Mouse (Mus musculus) lung, embryonic 15.5 days (tissue): ENCODE results near the gene Zfp276. TPM values are rescaled to one million over a fixed set of nuclear protein-coding genes. Genes with fewer than 3 reads are reported as not detected.
"Not testable (repeated sequence)": the region's sequence is repeated elsewhere in the genome, so short reads cannot be mapped to it uniquely, and the experiment has no call there.

Source experiments
- ATAC-seq: fragments of 200-750 bp; cut with Nextera tagmentation; 2 replicates; pipeline ENCODE4 v1.8.0; 2017; ENCODE audit warnings: moderate number of reproducible peaks, borderline replicate concordance; ENCODE audit not compliant: low FRiP score, low TSS enrichment; ENCODE audit errors: extremely low read depth
- H3K27ac ChIP-seq: fragments of 300-500 bp; sonication (generic); 2 replicates; pipeline ENCODE4 v1.5.1; 2015; ENCODE audit warnings: moderate library complexity, mild to moderate bottlenecking, inconsistent platforms
- H3K27me3 ChIP-seq: fragments of 300-500 bp; sonication (generic); 2 replicates; pipeline ENCODE4 v1.6.1; 2015; ENCODE audit warnings: inconsistent platforms
- H3K36me3 ChIP-seq: fragments of 300-500 bp; sonication (generic); 2 replicates; pipeline ENCODE4 v1.6.1; 2015; ENCODE audit warnings: inconsistent platforms
- H3K4me1 ChIP-seq: fragments of 300-500 bp; sonication (generic); 2 replicates; pipeline ENCODE4 v1.6.1; 2015; ENCODE audit warnings: inconsistent platforms
- H3K4me2 ChIP-seq: fragments of 300-500 bp; sonication (generic); 2 replicates; pipeline ENCODE4 v1.6.1; 2015; ENCODE audit warnings: inconsistent platforms, mild to moderate bottlenecking, moderate library complexity
- H3K4me3 ChIP-seq: fragments of 300-500 bp; sonication (generic); 2 replicates; pipeline ENCODE4 v1.5.1; 2015; ENCODE audit warnings: mild to moderate bottlenecking, inconsistent platforms
- H3K9ac ChIP-seq: fragments of 300-500 bp; sonication (generic); 2 replicates; pipeline ENCODE4 v1.6.1; 2015; ENCODE audit warnings: inconsistent platforms
- H3K9me3 ChIP-seq: fragments of 300-500 bp; sonication (generic); 2 replicates; pipeline ENCODE4 v1.6.1; 2016; ENCODE audit warnings: inconsistent platforms
- WGBS: fragments of 180-500 bp; shearing (Covaris S2); methylation state at CpG from one replicate; pipeline ENCODE4 v1.1.7; 2015; 5-methylcytosine and 5-hydroxymethylcytosine counted together
- polyA plus RNA-seq: library from polyadenylated mRNA; unstranded; fragments of >200 nt; fragmentation: Nextera tagmentation; extraction: Ambion mirVana; gene quantifications from 2 replicates; pipeline ENCODE4 v1.2.1, GENCODE M21; 2015

Gene Zfp276
- polyA plus RNA-seq = 19.4 and 21.6 TPM in 2 replicates

GRCm38 (mm10) chr8:123254099-123254885 is at the start of gene Zfp276, which contains the start of gene Vps9d1:
TSS of gene Zfp276 (plus strand) at chr8:123254195.
TSS of gene Vps9d1 (minus strand) at chr8:123254348.
- peak within 1 kb of the TSS; percentile 97 for H3K9ac ChIP-seq
- no peaks in the 10 kb centered on the region for H3K9me3 ChIP-seq
- peak within 1 kb of the TSS; percentile 90 for H3K4me3 ChIP-seq
- peaks cover 51% of the 10 kb centered on the region for H3K36me3 ChIP-seq
- peak within 1 kb of the TSS; percentile 69 for H3K27ac ChIP-seq
- peaks cover 20% of the 10 kb centered on the region for H3K4me1 ChIP-seq
- H3K4me2 ChIP-seq = peak within 1 kb of the TSS; percentile 92
- WGBS = under 1% methylated on average over 91 of the region's 99 CpGs
- no peaks in the 10 kb centered on the region for H3K27me3 ChIP-seq
- ATAC-seq = peak; percentile 96

- peak overlapping the region; percentile 89 for H3K4me2 ChIP-seq
- H3K36me3 ChIP-seq = peaks cover 29% of the 10 kb centered on the region
- H3K4me3 ChIP-seq = peak overlapping the region; percentile 99
- H3K4me1 ChIP-seq = peaks cover 17% of the 10 kb centered on the region
- no peak overlapping the region for H3K27ac ChIP-seq
- no peaks in the 10 kb centered on the region for H3K9me3 ChIP-seq
- WGBS = 36% methylated on average over 10 of the region's 10 CpGs
- H3K9ac ChIP-seq = peak overlapping the region; percentile 98
- no peak for ATAC-seq
- no peaks in the 10 kb centered on the region for H3K27me3 ChIP-seq
Observed at GRCm38 (mm10) chr8:123211876-123212275, 42.1 kb upstream of the Zfp276 start.

- H3K4me2 ChIP-seq = peak within 1 kb of the TSS; percentile 89
- H3K27me3 ChIP-seq = no peaks in the 10 kb centered on the region
- peak within 1 kb of the TSS; percentile 99 for H3K4me3 ChIP-seq
- WGBS = under 1% methylated on average over 76 of the region's 76 CpGs
- peaks cover 17% of the 10 kb centered on the region for H3K4me1 ChIP-seq
- no peaks in the 10 kb centered on the region for H3K9me3 ChIP-seq
- peak; percentile 92 for ATAC-seq
- peak within 1 kb of the TSS; percentile 29 for H3K27ac ChIP-seq
- H3K36me3 ChIP-seq = peaks cover 22% of the 10 kb centered on the region
- H3K9ac ChIP-seq = peak within 1 kb of the TSS; percentile 98
Observed at GRCm38 (mm10) chr8:123212321-123213117, 41.5 kb upstream of the Zfp276 start, which contains the start of the genes Chmp1a and Spata33. TSS of gene Chmp1a (minus strand) at chr8:123212763. TSS of gene Spata33 (plus strand) at chr8:123212832.

GRCm38 (mm10) chr8:123213118-123213772 is 40.8 kb upstream of the Zfp276 start:
- H3K27ac ChIP-seq = peak overlapping the region; percentile 29
- WGBS = 11% methylated on average over 22 of the region's 22 CpGs
- peak; percentile 19; the same call in 1 of the 2 replicates for ATAC-seq

GRCm38 (mm10) chr8:123215430-123215829 is 38.6 kb upstream of the Zfp276 start:
- H3K9ac ChIP-seq = no peak overlapping the region
- ATAC-seq = no peak
- no peaks in the 10 kb centered on the region for H3K27me3 ChIP-seq
- no peak overlapping the region for H3K4me2 ChIP-seq
- peaks cover 17% of the 10 kb centered on the region for H3K4me1 ChIP-seq
- no peak overlapping the region for H3K27ac ChIP-seq
- H3K36me3 ChIP-seq = 0 out of 2 replicates have a peak, but pooled peaks cover under 1% of the 10 kb centered on the region
- WGBS = 68% methylated on average over 3 of the region's 3 CpGs
- no peaks in the 10 kb centered on the region for H3K9me3 ChIP-seq
- no peak overlapping the region for H3K4me3 ChIP-seq

More at GRCm38 (mm10) chr8:123213118-123213772, 40.8 kb upstream of the Zfp276 start:
- no peaks in the 10 kb centered on the region for H3K9me3 ChIP-seq
- H3K27me3 ChIP-seq = no peaks in the 10 kb centered on the region
- H3K4me3 ChIP-seq = peak overlapping the region; percentile 99
- peak overlapping the region; percentile 46 for H3K9ac ChIP-seq
- peaks cover 15% of the 10 kb centered on the region; the same call in 1 of the 2 replicates for H3K36me3 ChIP-seq
- peaks cover 17% of the 10 kb centered on the region for H3K4me1 ChIP-seq
- peak overlapping the region; percentile 89 for H3K4me2 ChIP-seq

- 66% methylated on average over 1 of the region's 1 CpGs for WGBS
- no peak for ATAC-seq
Observed at GRCm38 (mm10) chr8:123220917-123221316, 33.1 kb upstream of the Zfp276 start.

GRCm38 (mm10) chr8:123224278-123225266 is 29.4 kb upstream of the Zfp276 start, which contains the start of gene Cdk10:
TSS of gene Cdk10 (plus strand) at chr8:123224842.
- peaks cover 12% of the 10 kb centered on the region; the same call in 1 of the 2 replicates for H3K36me3 ChIP-seq
- peak within 1 kb of the TSS; percentile 62 for H3K4me3 ChIP-seq
- H3K27me3 ChIP-seq = no peaks in the 10 kb centered on the region
- ATAC-seq = peak; percentile 88; the same call in 1 of the 2 replicates
- H3K9ac ChIP-seq = peak within 1 kb of the TSS; percentile 70
- H3K4me2 ChIP-seq = peak within 1 kb of the TSS; percentile 89
- peaks cover 13% of the 10 kb centered on the region for H3K4me1 ChIP-seq
- no peaks in the 10 kb centered on the region for H3K9me3 ChIP-seq
- WGBS = 2% methylated on average over 59 of the region's 59 CpGs
- peak within 1 kb of the TSS; percentile 85 for H3K27ac ChIP-seq

More at GRCm38 (mm10) chr8:123220917-123221316, 33.1 kb upstream of the Zfp276 start:
- Histone ChIP-seq H3K36me3 (no peaks in the 10 kb centered on the region), H3K4me2 (no peak overlapping the region), H3K27me3 (no peaks in the 10 kb centered on the region), H3K9ac (no peak overlapping the region), H3K4me1 (peaks cover 13% of the 10 kb centered on the region), H3K9me3 (no peaks in the 10 kb centered on the region), H3K4me3 (no peak overlapping the region), H3K27ac (no peak overlapping the region)

GRCm38 (mm10) chr8:123228416-123228815 is 25.6 kb upstream of the Zfp276 start:
- H3K9me3 ChIP-seq = no peaks in the 10 kb centered on the region
- 94% methylated on average over 1 of the region's 1 CpGs for WGBS
- H3K9ac ChIP-seq = no peak overlapping the region
- peaks cover 4% of the 10 kb centered on the region; the same call in 1 of the 2 replicates for H3K27me3 ChIP-seq
- no peak for ATAC-seq
- peaks cover 13% of the 10 kb centered on the region for H3K4me1 ChIP-seq
- no peak overlapping the region for H3K4me2 ChIP-seq
- no peak overlapping the region for H3K27ac ChIP-seq
- H3K4me3 ChIP-seq = no peak overlapping the region
- H3K36me3 ChIP-seq = peaks cover 12% of the 10 kb centered on the region; the same call in 1 of the 2 replicates

- H3K4me2 ChIP-seq, H3K27ac ChIP-seq, H3K9me3 ChIP-seq, H3K9ac ChIP-seq, ATAC-seq, H3K4me3 ChIP-seq: not testable (repeated sequence)
- Histone ChIP-seq H3K36me3 (peaks cover 12% of the 10 kb centered on the region; the same call in 1 of the 2 replicates), H3K27me3 (peaks cover 23% of the 10 kb centered on the region), H3K4me1 (peaks cover 12% of the 10 kb centered on the region)
- 82% methylated on average over 11 of the region's 11 CpGs for WGBS
Observed at GRCm38 (mm10) chr8:123230326-123230725, 23.7 kb upstream of the Zfp276 start.

- H3K9ac ChIP-seq = no peak overlapping the region
- no peak overlapping the region for H3K4me3 ChIP-seq
- H3K4me2 ChIP-seq = no peak overlapping the region
- H3K4me1 ChIP-seq = peaks cover 17% of the 10 kb centered on the region
- H3K9me3 ChIP-seq = no peaks in the 10 kb centered on the region
- peaks cover 30% of the 10 kb centered on the region for H3K27me3 ChIP-seq
- H3K27ac ChIP-seq = no peak overlapping the region
- ATAC-seq = no peak
- WGBS = 51% methylated on average over 5 of the region's 5 CpGs
- peaks cover 11% of the 10 kb centered on the region; the same call in 1 of the 2 replicates for H3K36me3 ChIP-seq
Observed at GRCm38 (mm10) chr8:123231742-123232141, 22.3 kb upstream of the Zfp276 start.
